Mouse (Mus musculus): ENCODE measurements at regions not wholly inside any gene's neighbourhood (a gene's known extent, or its start where the extent isn't known, plus 50 kb on each side); places are given as distances from the start of the nearest gene placed in this dataset.

DNA sequence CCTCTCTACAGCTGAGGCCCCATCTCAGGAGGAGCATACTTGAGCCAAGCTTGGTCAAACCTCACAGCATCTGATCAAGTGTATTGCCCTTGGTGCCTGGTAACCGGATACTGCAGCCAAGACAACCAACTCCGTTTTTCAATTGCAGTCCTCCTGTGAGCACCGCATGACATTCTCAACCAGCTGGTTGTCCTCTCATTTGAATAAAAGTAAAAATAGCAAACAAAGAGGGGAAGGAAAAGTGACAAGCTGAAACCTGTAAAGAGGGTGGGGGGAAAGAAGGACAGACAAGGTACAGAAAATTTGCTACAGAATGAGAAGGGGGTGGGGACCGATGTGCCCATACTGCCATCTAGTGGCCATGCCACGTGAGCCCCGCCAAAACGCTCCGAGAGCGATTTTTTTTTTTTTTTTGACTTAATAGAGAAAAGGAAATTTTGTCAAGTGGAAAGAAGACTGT is 314.0 kb downstream of the Zpld1 start:
- DNase-seq (ENCODE audit: low spot score): peak; percentile 51
- Histone ChIP-seq H3K9me3 (ENCODE audit: control insufficient read depth, low read length) (no peaks in the 10 kb centered on the region), H3K27me3 (ENCODE audit: control insufficient read depth, insufficient read depth, low read length) (no peaks in the 10 kb centered on the region), H3K4me2 (replicated peaks; ENCODE audit: low read depth) (peak overlapping the region; percentile 38; the same call in 1 of the 2 replicates), H3K4me1 (replicated peaks; ENCODE audit: control insufficient read depth, insufficient read depth) (no peaks in the 10 kb centered on the region), H3K27ac (replicated peaks) (no peak overlapping the region), H3K9ac (ENCODE audit: low read length) (no peak overlapping the region), H3K4me3 (ENCODE audit: low read depth, low read length) (no peak overlapping the region), H3K36me3 (ENCODE audit: control insufficient read depth, insufficient read depth, low read length) (no peaks in the 10 kb centered on the region)
- no peak for TF ChIP-seq EP300 (optimal IDR thresholded peaks at IDR 0.05)
- TF ChIP-seq CTCF (IDR thresholded peaks at IDR 0.05; ENCODE audit: low read depth): peak; percentile 90
- 4% methylated on average over 9 of the region's 9 CpGs for WGBS
- ATAC-seq (ENCODE audit: low FRiP score, low TSS enrichment): no peak

DNA sequence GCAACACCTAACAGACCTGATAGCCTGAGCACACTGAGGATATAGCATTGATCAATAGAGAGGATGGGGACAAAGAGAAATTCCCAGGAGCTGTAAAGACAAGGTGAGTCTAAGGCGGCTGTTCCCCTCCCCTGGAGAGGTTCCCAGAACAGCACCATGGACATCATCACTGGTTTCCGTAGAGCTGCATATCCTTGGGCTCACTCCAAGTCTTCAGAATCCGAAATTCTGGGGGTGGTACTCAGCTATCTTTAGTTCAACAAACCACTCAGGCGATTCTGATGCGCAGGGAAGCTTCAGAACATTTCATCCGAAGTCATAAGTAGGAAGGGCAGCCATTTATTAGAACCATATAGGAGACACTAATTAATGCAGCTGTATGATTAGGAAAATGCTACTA is 327.4 kb downstream of the Zpld1 start:
- no peak overlapping the region for H3K27ac ChIP-seq (replicated peaks)
- no peaks in the 10 kb centered on the region for H3K4me1 ChIP-seq (replicated peaks; ENCODE audit: control insufficient read depth, insufficient read depth)
- no peak for ATAC-seq (ENCODE audit: low FRiP score, low TSS enrichment)
- no peaks in the 10 kb centered on the region for H3K27me3 ChIP-seq (ENCODE audit: control insufficient read depth, insufficient read depth, low read length)
- no peak overlapping the region for H3K9ac ChIP-seq (ENCODE audit: low read length)
- DNase-seq (ENCODE audit: low spot score): no peak
- TF ChIP-seq EP300 (optimal IDR thresholded peaks at IDR 0.05) (no peak), CTCF (IDR thresholded peaks at IDR 0.05; ENCODE audit: low read depth) (no peak)
- no peak overlapping the region for H3K4me3 ChIP-seq (ENCODE audit: low read depth, low read length)
- WGBS: 74% methylated on average over 6 of the region's 6 CpGs
- H3K4me2 ChIP-seq (replicated peaks; ENCODE audit: low read depth): no peak overlapping the region
- H3K36me3 ChIP-seq (ENCODE audit: control insufficient read depth, insufficient read depth, low read length): no peaks in the 10 kb centered on the region
- H3K9me3 ChIP-seq (ENCODE audit: control insufficient read depth, low read length): no peaks in the 10 kb centered on the region

DNA sequence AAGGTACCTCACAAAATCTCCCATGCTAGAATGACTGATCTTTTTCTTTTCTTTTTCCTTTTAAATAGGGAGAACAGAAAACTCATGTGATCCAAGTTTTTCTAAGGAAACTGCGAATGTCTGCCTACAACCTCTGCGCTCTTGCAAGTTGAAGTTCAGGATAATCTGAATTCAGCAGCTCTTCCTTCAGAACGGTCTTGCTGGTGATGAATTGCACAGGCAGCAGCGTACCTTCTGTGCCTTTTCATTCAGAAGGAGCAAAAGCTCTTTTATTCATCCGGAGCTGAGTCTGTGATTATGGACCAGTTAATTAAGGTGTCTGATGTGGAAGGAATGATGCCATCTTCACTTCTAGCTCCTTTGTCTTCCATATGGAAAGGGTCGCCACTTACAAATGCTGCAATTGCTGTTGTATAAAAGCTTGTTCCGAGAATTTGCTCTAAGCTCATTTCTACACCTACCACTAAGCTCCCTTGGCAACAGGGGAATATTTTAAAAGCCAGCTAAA is 353.9 kb downstream of the Zpld1 start:
- Histone ChIP-seq H3K4me1 (replicated peaks; ENCODE audit: control insufficient read depth, insufficient read depth) (no peaks in the 10 kb centered on the region), H3K4me2 (replicated peaks; ENCODE audit: low read depth) (no peak overlapping the region), H3K4me3 (ENCODE audit: low read depth, low read length) (no peak overlapping the region), H3K9ac (ENCODE audit: low read length) (no peak overlapping the region), H3K27ac (replicated peaks) (no peak overlapping the region), H3K27me3 (ENCODE audit: control insufficient read depth, insufficient read depth, low read length) (no peaks in the 10 kb centered on the region), H3K9me3 (ENCODE audit: control insufficient read depth, low read length) (no peaks in the 10 kb centered on the region), H3K36me3 (ENCODE audit: control insufficient read depth, insufficient read depth, low read length) (no peaks in the 10 kb centered on the region)
- 77% methylated on average over 7 of the region's 7 CpGs for WGBS
- DNase-seq (ENCODE audit: low spot score) (no peak), ATAC-seq (ENCODE audit: low FRiP score, low TSS enrichment) (no peak)
- TF ChIP-seq CTCF (IDR thresholded peaks at IDR 0.05; ENCODE audit: low read depth) (no peak), EP300 (optimal IDR thresholded peaks at IDR 0.05) (no peak)

DNA sequence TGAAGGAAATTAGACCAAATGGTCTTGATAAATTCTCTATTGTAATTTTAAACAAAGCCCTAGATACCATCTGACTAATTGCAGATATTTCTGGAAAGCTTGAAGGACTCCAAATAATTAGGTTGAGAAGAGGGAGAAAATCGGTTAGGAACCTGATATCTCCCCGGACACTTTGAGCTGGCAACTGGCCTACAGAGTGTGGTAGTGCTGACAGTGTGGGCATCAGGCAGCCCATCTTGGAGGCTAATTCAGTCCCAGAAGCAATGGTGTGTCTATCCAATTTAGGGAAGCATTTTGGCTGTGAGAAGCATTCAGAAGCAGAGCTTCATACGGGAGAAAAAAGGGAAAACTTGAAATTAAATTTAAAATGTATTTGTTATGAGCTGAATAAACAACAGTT is 369.5 kb downstream of the Zpld1 start:
- Histone ChIP-seq H3K4me3 (ENCODE audit: low read depth, low read length) (no peak overlapping the region), H3K9ac (ENCODE audit: low read length) (no peak overlapping the region), H3K27ac (replicated peaks) (no peak overlapping the region), H3K4me1 (replicated peaks; ENCODE audit: control insufficient read depth, insufficient read depth) (no peaks in the 10 kb centered on the region), H3K27me3 (ENCODE audit: control insufficient read depth, insufficient read depth, low read length) (no peaks in the 10 kb centered on the region), H3K4me2 (replicated peaks; ENCODE audit: low read depth) (no peak overlapping the region), H3K9me3 (ENCODE audit: control insufficient read depth, low read length) (no peaks in the 10 kb centered on the region), H3K36me3 (ENCODE audit: control insufficient read depth, insufficient read depth, low read length) (no peaks in the 10 kb centered on the region)
- WGBS: 68% methylated on average over 3 of the region's 3 CpGs
- no peak for ATAC-seq (ENCODE audit: low FRiP score, low TSS enrichment)
- no peak for TF ChIP-seq EP300 (optimal IDR thresholded peaks at IDR 0.05)
- no peak for TF ChIP-seq CTCF (IDR thresholded peaks at IDR 0.05; ENCODE audit: low read depth)
- no peak for DNase-seq (ENCODE audit: low spot score)

DNA sequence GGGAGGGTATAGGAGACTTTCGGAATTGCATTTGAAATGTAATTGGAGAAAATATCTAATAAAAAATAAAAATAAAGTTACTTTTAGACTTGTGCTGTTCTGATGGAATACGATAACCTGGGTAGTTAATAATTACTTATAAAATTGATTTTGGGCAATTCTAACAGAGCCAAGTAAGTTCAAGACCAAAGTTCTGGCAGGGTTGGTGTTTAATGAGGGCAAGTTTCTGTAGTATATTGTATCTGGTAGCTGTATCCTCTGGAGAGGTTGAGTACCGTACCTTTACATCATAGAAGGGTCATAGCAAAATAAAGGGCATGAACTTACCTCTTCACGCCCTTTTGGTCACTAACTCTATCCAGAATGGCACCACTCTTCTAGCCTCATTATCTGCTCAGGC is 394.9 kb downstream of the Zpld1 start:
- no peak overlapping the region for H3K4me3 ChIP-seq (ENCODE audit: low read depth, low read length)
- WGBS: 92% methylated on average over 4 of the region's 4 CpGs
- no peaks in the 10 kb centered on the region for H3K27me3 ChIP-seq (ENCODE audit: control insufficient read depth, insufficient read depth, low read length)
- TF ChIP-seq EP300 (optimal IDR thresholded peaks at IDR 0.05): no peak
- TF ChIP-seq CTCF (IDR thresholded peaks at IDR 0.05; ENCODE audit: low read depth): no peak
- H3K36me3 ChIP-seq (ENCODE audit: control insufficient read depth, insufficient read depth, low read length): no peaks in the 10 kb centered on the region
- no peaks in the 10 kb centered on the region for H3K4me1 ChIP-seq (replicated peaks; ENCODE audit: control insufficient read depth, insufficient read depth)
- no peak for DNase-seq (ENCODE audit: low spot score)
- no peak overlapping the region for H3K4me2 ChIP-seq (replicated peaks; ENCODE audit: low read depth)
- no peak overlapping the region for H3K9ac ChIP-seq (ENCODE audit: low read length)
- no peaks in the 10 kb centered on the region for H3K9me3 ChIP-seq (ENCODE audit: control insufficient read depth, low read length)
- no peak overlapping the region for H3K27ac ChIP-seq (replicated peaks)
- ATAC-seq (ENCODE audit: low FRiP score, low TSS enrichment): no peak

DNA sequence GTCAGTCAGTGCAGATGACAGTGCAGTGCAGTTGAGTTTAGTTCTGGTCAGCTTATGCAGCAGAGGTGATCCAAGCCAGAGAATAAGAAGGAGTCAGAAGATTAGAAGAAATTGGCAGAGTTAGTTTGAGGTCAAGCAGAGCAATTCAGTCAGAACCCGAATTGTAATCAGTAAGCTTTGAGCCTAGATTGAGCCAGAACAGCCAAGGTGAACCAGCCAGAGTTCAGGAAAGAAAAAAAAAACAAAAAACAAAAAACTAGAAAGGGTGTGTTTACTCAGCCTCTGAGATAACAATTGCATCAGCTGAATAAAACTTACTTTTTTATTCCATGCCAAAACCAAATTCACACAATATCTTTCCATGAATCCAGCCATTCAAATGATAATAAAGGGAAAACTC is 396.3 kb downstream of the Zpld1 start:
- Histone ChIP-seq H3K4me3 (ENCODE audit: low read depth, low read length) (no peak overlapping the region), H3K27ac (replicated peaks) (no peak overlapping the region), H3K4me1 (replicated peaks; ENCODE audit: control insufficient read depth, insufficient read depth) (no peaks in the 10 kb centered on the region), H3K27me3 (ENCODE audit: control insufficient read depth, insufficient read depth, low read length) (no peaks in the 10 kb centered on the region), H3K9me3 (ENCODE audit: control insufficient read depth, low read length) (no peaks in the 10 kb centered on the region), H3K9ac (ENCODE audit: low read length) (no peak overlapping the region), H3K4me2 (replicated peaks; ENCODE audit: low read depth) (no peak overlapping the region), H3K36me3 (ENCODE audit: control insufficient read depth, insufficient read depth, low read length) (no peaks in the 10 kb centered on the region)
- ATAC-seq (ENCODE audit: low FRiP score, low TSS enrichment) (no peak), DNase-seq (ENCODE audit: low spot score) (no peak)
- no peak for TF ChIP-seq EP300 (optimal IDR thresholded peaks at IDR 0.05)
- TF ChIP-seq CTCF (IDR thresholded peaks at IDR 0.05; ENCODE audit: low read depth): no peak
- 72% methylated on average over 1 of the region's 1 CpGs for WGBS
